Mouse (Mus musculus) left cerebral cortex, adult 2 months (tissue): ENCODE measurements around the gene Gm47841. TPM values are rescaled to one million over a fixed set of nuclear protein-coding genes. Genes with fewer than 3 reads are reported as not detected.

Experiments
- DNase-seq, 2 experiments: peaks; one replicate each; pipeline ENCODE4 v3.0.0; 2021 to 2022; ENCODE audit warnings: low spot score in 2 of 2, mixed read lengths in 1 of 2; ENCODE audit errors: extremely low spot score in 1 of 2
- H3K27ac ChIP-seq: fragments of 200-600 bp; 2 replicates; pipeline ENCODE4 v1.8.1; 2022
- H3K4me3 ChIP-seq: fragments of 200-600 bp; 2 replicates; pipeline ENCODE4 v1.8.1; 2022
- CTCF ChIP-seq: fragments of 200-600 bp; IDR thresholded peaks from 2 replicates; pipeline ENCODE4 v1.8.1; 2022; ENCODE audit warnings: antibody characterized with exemption, mild to moderate bottlenecking, moderate library complexity
- intact Hi-C: fragments of 180-260 bp; cut with DNase I; formaldehyde crosslinking; loops from one replicate; pipeline ENCODE4 v1.15.1; 2025
- long read RNA-seq, 2 experiments: library from polyadenylated mRNA; stranded (forward); transcript quantifications; one replicate each; pipeline ENCODE4 v2.0.0; 2021; ENCODE audit warnings: borderline mapping rate in 2 of 2
- total RNA-seq, 2 experiments: library from RNA; stranded (reverse); gene quantifications; 2 replicates each; pipeline ENCODE4 v1.2.3; 2021

Gene Gm47841
- not detected for total RNA-seq
- long read RNA-seq, experiment 1: 0 reads
- long read RNA-seq, experiment 2: 0 reads

DNA sequence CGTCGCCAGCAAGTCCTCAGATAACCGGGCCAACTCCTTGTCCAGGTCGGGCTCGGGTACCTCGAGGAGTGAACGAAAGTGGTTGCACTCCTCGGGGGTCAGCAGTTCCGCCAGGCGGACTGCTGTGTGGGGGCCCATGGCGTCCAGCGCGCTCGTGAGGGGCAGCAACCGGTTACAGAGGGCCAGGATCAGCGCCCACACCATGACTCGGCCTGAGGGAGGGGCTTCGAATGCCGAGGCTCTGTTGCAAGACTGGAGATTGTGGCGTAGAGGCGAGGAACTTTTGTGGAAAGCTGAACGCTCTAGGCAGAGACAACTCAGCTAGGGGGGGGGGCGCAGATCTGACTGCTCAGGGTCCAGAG lies at the start of gene Gm47841:
Gene Gm47841 (minus strand): TSS at position 204 of the 362 bp plus-strand sequence.
- intact Hi-C loops: loop anchor here (5.0 kb wide), 1 partner anchor 175 kb away; no protein-coding TSS in a partner anchor
- no peak for DNase-seq
- TF ChIP-seq CTCF: no peak
- peak within 1 kb of the TSS; percentile 49 for H3K4me3 ChIP-seq
- H3K27ac ChIP-seq: no peak within 1 kb of the TSS

DNA sequence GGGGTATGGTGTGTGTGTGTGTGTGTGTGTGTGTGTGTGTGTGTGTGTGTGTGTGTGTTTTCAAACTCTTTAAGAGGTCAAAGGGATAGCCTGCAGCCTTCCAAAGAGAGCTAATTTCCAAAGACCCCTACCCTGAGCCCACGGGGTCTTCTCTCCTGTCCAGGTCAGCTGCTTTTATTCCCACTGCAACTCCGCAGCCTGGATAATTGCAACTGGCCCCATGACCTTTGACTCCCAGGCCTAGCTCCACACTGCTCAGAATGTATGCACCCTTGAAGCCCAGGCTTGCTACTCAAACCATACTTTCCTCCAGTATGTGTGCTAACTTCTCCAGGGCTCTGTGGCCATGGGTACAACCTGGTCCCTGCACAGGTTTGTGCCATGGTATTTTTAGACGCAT lies 48.2 kb upstream of the Gm47841 start:
- Histone ChIP-seq H3K4me3 (no peak overlapping the region), H3K27ac (no peak overlapping the region)
- TF ChIP-seq CTCF: no peak
- intact Hi-C loops: no loop called here
- DNase-seq: no peak

DNA sequence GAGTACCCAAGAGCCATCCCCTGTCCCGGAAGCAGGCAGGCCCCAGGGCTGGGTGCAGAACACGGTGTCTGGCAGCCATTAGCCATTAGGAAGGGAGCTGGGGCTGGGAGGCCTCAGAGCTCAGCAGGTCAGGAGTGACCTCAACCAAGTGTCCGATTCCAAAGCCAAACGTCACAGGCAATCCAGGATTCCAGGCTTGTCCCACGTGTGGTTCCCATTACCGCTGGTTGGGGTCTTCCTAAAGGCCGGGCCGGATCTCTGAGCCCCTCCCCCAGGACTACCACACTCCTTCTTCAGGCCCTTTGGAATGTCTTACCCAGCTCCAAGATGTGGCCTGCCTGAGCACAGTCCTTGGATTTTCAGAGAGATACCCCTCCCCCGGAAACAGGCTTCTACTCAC lies 47.8 kb upstream of the Gm47841 start:
- intact Hi-C loops: no loop called here
- TF ChIP-seq CTCF: no peak
- DNase-seq: no peak

DNA sequence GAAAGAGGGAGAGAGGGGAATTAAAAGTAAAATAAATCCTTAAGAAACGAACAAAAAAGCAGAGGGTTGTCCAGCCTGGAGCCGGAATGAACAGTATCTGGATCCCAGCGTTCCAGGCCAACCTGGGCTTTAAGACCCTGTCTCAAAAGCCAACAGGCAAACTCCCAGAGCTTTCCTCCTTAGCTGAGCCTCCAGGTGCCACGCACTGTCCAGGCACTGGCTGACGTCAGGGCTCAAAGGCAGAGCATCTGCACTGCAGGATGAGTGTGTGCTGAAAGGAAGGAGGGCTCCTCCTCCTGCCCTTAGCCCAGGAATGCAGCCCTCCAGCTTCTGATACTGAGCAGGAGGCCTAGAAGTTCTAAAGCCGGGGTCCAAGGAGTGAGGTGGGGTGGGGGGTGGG lies 46.8 kb upstream of the Gm47841 start:
- intact Hi-C loops: no loop called here
- no peak overlapping the region for H3K4me3 ChIP-seq
- TF ChIP-seq CTCF: no peak
- H3K27ac ChIP-seq: no peak overlapping the region
- DNase-seq: no peak

More for the DNA sequence above, 47.8 kb upstream of the Gm47841 start:
- Histone ChIP-seq H3K27ac (no peak overlapping the region), H3K4me3 (no peak overlapping the region)

DNA sequence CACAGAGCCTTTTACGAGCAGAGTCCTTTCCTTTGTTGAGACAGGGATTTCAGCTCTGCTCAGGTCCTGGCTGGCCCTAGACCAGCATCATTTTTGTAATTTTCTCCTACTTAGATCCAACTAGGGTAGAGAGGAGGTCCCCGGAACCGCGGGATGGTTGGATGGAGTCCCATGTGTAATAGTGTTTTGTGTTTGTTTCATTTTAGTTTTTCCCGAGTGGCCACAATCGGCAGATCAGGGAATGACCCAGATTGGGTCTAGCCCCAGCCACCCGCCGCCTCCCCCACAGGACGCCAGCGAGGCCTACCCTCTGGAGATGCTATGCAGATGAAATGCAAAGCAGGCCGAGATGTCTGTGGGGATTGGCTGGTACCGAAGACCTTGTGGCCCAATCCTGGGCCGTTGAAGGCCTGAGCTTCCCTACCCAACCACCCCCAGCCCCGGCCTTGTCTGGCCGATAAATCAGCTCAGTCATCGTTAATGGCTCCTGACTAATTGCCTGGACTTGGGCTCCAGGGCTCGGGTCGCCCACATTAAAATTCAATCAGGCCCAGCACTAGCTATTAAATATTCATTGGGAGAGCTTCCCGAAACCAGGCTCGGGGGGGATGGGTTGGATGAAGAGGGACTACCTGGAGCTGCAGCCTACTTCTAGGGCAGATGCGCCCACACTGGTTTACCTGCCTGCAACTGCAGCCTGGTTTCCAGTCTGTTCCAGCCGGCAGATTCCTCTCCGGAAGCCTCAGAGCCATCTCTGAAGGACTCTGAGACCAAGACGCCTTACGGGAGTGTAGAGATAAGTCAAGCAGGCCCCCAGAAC lies 45.8 kb upstream of the Gm47841 start:
- intact Hi-C loops: no loop called here
- peak overlapping the region; percentile 29 for H3K27ac ChIP-seq
- no peak overlapping the region for H3K4me3 ChIP-seq
- no peak for TF ChIP-seq CTCF
- peak; percentile 26 to 27 for DNase-seq

DNA sequence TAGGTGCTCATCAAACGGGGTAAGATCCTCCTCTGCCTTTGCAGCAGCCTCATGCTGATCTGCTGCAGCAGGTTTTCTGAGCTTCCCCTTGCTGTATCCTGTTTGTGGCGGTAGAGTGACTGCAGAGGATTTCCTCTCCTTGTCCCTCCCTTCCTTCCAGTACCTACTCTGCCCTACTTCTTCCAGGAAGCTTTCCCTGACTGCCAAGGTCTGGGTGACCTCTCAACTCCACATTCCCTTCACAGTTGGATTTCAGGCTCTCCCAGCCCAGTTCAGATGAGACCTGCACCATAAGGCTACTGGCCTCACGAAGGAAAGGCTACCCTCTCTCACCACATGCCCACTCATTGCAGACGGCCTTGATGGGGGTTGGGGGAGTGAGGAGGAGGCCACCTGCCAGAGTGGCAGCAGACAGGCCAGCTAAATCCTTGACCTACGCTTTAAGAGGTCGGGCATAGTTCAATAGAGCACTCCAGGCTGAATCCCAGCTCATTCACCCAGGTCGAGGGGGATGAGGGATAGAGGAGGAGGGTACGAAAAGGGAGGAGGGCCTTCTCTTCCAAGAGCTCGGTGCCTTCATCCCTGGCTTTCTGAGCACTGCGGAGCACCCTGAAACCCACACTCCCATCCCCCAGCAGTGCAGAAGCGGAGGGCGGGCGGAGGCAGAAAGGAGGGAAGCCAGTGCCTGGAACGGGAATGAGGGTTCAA lies 45.1 kb upstream of the Gm47841 start:
- DNase-seq: no peak
- intact Hi-C loops: no loop called here
- H3K4me3 ChIP-seq: no peak overlapping the region
- no peak for TF ChIP-seq CTCF
- peak overlapping the region; percentile 29 for H3K27ac ChIP-seq

DNA sequence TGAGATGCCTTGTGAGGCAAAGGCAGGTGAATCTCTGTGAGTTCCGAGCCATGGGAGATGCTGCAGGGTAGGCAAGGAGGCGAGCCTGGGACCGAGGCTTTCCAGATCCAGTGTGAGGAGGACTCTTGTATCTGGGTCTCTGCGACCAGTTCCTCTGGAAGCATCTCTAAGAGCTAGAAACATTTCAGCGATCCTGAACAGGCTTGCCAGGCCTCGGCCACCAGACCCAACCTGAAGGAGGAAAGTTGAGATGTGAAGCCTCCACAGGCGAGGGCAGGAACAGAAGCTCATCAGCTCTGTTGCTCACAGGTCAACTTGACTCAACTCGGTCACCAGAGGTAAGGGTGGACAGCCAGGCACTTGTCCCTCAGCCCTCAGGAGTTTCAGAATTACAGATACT lies 44.4 kb upstream of the Gm47841 start:
- intact Hi-C loops: no loop called here
- Histone ChIP-seq H3K4me3 (no peak overlapping the region), H3K27ac (no peak overlapping the region)
- DNase-seq: no peak
- no peak for TF ChIP-seq CTCF

DNA sequence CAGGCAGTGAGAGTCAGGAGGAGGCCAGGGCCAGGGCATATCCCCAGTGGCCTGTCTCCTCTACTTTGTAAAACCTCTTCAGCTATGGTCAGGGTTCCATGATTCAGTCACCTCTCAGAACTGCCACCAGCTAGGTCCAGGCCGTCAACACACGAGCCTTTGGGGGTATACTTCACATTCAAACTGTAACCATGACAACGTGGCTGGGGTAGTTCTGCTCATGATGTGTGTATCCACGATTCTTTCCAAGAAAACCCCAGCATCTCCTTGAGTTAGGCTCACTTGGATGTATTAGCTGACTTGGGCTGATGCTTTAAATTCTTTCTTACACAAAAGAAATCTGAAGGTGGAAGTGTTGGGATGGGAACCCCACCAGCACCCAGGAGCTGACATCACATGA lies 41.1 kb upstream of the Gm47841 start:
- DNase-seq: no peak
- no peak for TF ChIP-seq CTCF
- H3K4me3 ChIP-seq: no peak overlapping the region
- no peak overlapping the region for H3K27ac ChIP-seq
- intact Hi-C loops: no loop called here

DNA sequence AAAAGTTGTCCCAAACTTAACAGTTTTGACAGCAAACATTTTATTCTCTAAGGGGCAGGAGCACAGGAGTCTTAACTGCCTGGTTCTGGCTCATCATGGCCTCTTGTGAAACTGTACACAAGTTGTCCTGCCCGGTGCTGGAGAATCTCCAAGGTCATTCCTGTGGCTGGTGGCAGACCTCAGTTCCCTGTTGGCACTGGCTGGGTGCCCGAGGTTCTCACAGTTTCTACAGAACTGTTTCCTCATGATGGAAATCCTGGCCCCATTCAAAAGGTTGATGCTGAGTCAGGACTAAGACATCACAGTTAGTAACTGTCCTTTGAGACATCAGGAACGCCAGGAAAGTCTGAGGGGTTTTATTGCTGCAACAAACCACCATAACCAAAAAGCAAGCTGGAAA lies 39.8 kb upstream of the Gm47841 start:
- TF ChIP-seq CTCF: no peak
- DNase-seq: no peak
- Histone ChIP-seq H3K27ac (no peak overlapping the region), H3K4me3 (no peak overlapping the region)
- intact Hi-C loops: no loop called here

DNA sequence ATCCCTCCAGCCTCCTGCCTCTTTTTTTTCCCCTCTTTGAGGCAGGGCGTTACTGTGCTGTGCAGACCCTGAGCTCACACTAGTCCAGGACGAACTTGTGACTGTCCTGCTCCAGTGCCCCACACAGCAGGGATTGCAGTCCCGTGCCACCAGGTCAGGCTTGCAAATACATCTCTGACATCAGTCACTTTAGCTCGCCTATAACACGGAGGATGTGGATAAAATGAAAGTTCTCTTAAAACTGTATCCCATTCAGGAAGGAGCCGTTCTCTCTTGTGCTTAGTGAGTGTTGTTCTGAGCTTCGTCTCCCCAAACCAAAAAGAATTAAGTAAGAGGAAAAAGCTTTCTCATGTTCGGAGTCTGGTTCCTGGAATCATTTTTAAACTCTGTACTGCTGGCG lies 39.3 kb upstream of the Gm47841 start:
- Histone ChIP-seq H3K4me3 (no peak overlapping the region), H3K27ac (no peak overlapping the region)
- no peak for TF ChIP-seq CTCF
- intact Hi-C loops: no loop called here
- DNase-seq: no peak

DNA sequence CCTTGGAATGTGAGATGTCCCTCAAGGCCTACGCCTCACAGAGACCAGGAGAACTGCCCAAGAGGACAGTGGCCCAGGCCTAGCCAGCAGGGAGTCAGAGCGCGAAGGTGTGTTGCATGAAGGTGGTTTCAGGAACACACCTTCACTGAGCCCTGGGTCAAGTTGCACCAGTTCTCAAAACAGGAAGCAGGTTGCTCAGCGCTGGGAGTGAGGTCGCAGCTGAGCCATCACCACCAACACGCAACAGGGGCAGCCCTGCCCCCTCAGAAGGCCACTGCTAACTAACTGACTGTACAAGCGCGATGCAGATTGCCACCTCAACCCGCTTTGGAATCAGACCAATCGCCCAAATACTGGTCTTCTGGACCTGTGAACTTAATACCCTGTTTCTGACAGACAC lies 37.3 kb upstream of the Gm47841 start:
- no peak for DNase-seq
- no peak overlapping the region for H3K27ac ChIP-seq
- no peak overlapping the region for H3K4me3 ChIP-seq
- no peak for TF ChIP-seq CTCF
- intact Hi-C loops: no loop called here

DNA sequence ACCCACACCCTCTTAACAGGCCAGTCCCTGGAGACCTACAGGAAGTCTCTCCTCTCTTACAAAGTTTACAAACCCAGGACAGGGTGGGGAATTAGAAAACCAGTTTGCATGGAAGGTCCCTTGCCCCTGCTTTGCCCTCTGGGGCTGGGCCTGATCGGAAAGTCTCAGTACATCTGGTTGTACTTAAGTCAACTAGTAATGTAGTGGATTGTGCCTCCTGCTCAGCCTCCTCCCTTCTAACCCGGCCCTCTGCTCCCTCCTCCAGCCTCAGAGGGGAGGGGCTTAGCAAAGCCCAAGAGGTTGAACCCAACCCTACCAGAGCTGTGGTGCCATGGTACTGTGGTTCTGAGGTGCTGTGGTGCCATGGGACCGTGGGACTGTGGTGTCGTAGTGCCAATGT lies 35.0 kb upstream of the Gm47841 start:
- no peak overlapping the region for H3K4me3 ChIP-seq
- H3K27ac ChIP-seq: no peak overlapping the region
- TF ChIP-seq CTCF: no peak
- no peak for DNase-seq
- intact Hi-C loops: no loop called here
